Mouse (Mus musculus) ES-E14 (cell line): Measurements from ENCODE around the gene Trim63. TPM values are rescaled to one million over a fixed set of nuclear protein-coding genes. Genes with fewer than 3 reads are reported as not detected.

ENCODE experiments used
- DNase-seq: peaks from one replicate; pipeline ENCODE4 v3.0.0-alpha.2; 2013; ENCODE audit warnings: low read depth, low spot score
- H3K27ac ChIP-seq: 2 replicates; pipeline ENCODE4 v1.5.1; 2012; ENCODE audit warnings: low read depth, mild to moderate bottlenecking, low read length, moderate library complexity, mixed read lengths; ENCODE audit not compliant: poor library complexity, insufficient read depth, severe bottlenecking
- H3K36me3 ChIP-seq: 2 replicates; pipeline ENCODE4 v1.6.1; 2012; ENCODE audit warnings: mild to moderate bottlenecking, low read length, moderate library complexity, mixed read lengths; ENCODE audit not compliant: control insufficient read depth, poor library complexity, insufficient read depth, severe bottlenecking
- H3K4me1 ChIP-seq, 2 experiments: fragments of 150-350 bp in 1 of 2; sonication (generic) in 1 of 2; 2 replicates each; pipeline ENCODE4 v1.6.1; 2012; ENCODE audit warnings: low read length in 2 of 2, mild to moderate bottlenecking in 1 of 2, mixed read lengths in 1 of 2; ENCODE audit not compliant: control insufficient read depth in 2 of 2, insufficient read depth in 2 of 2, poor library complexity in 1 of 2
- H3K4me3 ChIP-seq, 2 experiments: fragments of 150-350 bp in 1 of 2; sonication (generic) in 1 of 2; 2 replicates each; pipeline ENCODE4 v1.5.1; 2012; ENCODE audit warnings: low read length in 2 of 2, low read depth in 1 of 2, mild to moderate bottlenecking in 1 of 2, mixed read lengths in 1 of 2; ENCODE audit not compliant: insufficient read depth in 1 of 2, poor library complexity in 1 of 2, severe bottlenecking in 1 of 2
- H3K9ac ChIP-seq: 2 replicates; pipeline ENCODE4 v1.6.1; 2012; ENCODE audit warnings: low read depth, mild to moderate bottlenecking, low read length, mixed read lengths; ENCODE audit not compliant: poor library complexity, insufficient read depth, severe bottlenecking
- H3K9me3 ChIP-seq: fragments of 150-350 bp; sonication (generic); 2 replicates; pipeline ENCODE4 v1.6.1; 2012; ENCODE audit warnings: low read depth, mild to moderate bottlenecking, low read length; ENCODE audit not compliant: control insufficient read depth, insufficient read depth
- CHD2 ChIP-seq: IDR thresholded peaks from 2 replicates; pipeline ENCODE4 v1.6.1; 2014; ENCODE audit warnings: mild to moderate bottlenecking, low read depth, low read length, inconsistent platforms
- HCFC1 ChIP-seq: IDR thresholded peaks from 2 replicates; pipeline ENCODE4 v1.6.1; 2012; ENCODE audit warnings: low read length, inconsistent platforms, borderline replicate concordance; ENCODE audit not compliant: insufficient read depth
- MAFK ChIP-seq: IDR thresholded peaks from 2 replicates; pipeline ENCODE4 v1.6.1; 2014; ENCODE audit warnings: mild to moderate bottlenecking, low read depth, low read length, inconsistent platforms; ENCODE audit not compliant: insufficient read depth
- ZC3H11A ChIP-seq: IDR thresholded peaks from 2 replicates; pipeline ENCODE4 v1.6.1; 2012; ENCODE audit warnings: low read depth, mild to moderate bottlenecking, inconsistent platforms, low read length, borderline replicate concordance
- ZNF384 ChIP-seq: IDR thresholded peaks from 2 replicates; pipeline ENCODE4 v1.6.1; 2012; ENCODE audit warnings: low read depth, low read length, inconsistent platforms
- in situ Hi-C, 2 experiments: fragments of 600-800 bp; cut with MboI; formaldehyde crosslinking; loops; one replicate each; pipeline ENCODE4 v1.15.1; 2025; ENCODE audit warnings: low sequenced_read_pairs in 2 of 2, inconsistent platforms in 1 of 2; ENCODE audit not compliant: unreplicated experiment in 2 of 2
- total RNA-seq: library from RNA; depleted of rRNA; stranded (reverse); fragments of 300-350 nt; gene quantifications from 2 replicates; pipeline ENCODE4 v1.2.3, GENCODE M21; 2012

The Trim63 gene
- total RNA-seq, 1 experiment: 3.5 TPM

GRCm38 (mm10) chr4:134306963-134307362 is 8.0 kb upstream of the Trim63 start:
- TF ChIP-seq ZC3H11A (no peak), CHD2 (no peak), ZNF384 (no peak), HCFC1 (no peak), MAFK (no peak)
- Histone ChIP-seq H3K4me3 (no peak overlapping the region), H3K9ac (no peak overlapping the region), H3K4me1 (peaks cover 4 to 8% of the 10 kb centered on the region in 2 experiments; a peak in 2 of 4 replicates), H3K36me3 (no peaks in the 10 kb centered on the region), H3K27ac (no peak overlapping the region), H3K9me3 (no peaks in the 10 kb centered on the region)
- DNase-seq: no peak
- in situ Hi-C loops: no loop called here

- no peak overlapping the region for H3K27ac ChIP-seq
- in situ Hi-C loops: no loop called here
- DNase-seq: no peak
- H3K4me1 ChIP-seq: peaks cover 4 to 6% of the 10 kb centered on the region in 2 experiments; a peak in 2 of 4 replicates
- H3K4me3 ChIP-seq: no peak overlapping the region
- no peaks in the 10 kb centered on the region for H3K9me3 ChIP-seq
- no peak overlapping the region for H3K9ac ChIP-seq
- no peaks in the 10 kb centered on the region for H3K36me3 ChIP-seq
- TF ChIP-seq ZC3H11A (no peak), MAFK (no peak), CHD2 (no peak), HCFC1 (no peak), ZNF384 (no peak)
These were observed 7.4 kb upstream of the Trim63 start for GRCm38 (mm10) chr4:134307367-134308072.

- H3K4me1 ChIP-seq: peaks cover 4 to 11% of the 10 kb centered on the region in 2 experiments; a peak in 3 of 4 replicates
- no peak overlapping the region for H3K4me3 ChIP-seq
- H3K9me3 ChIP-seq: no peaks in the 10 kb centered on the region
- H3K9ac ChIP-seq: no peak overlapping the region
- H3K36me3 ChIP-seq: no peaks in the 10 kb centered on the region
- H3K27ac ChIP-seq: no peak overlapping the region
- DNase-seq: no peak
- in situ Hi-C loops: no loop called here
- TF ChIP-seq HCFC1: no peak
- no peak for TF ChIP-seq MAFK
- TF ChIP-seq ZC3H11A: no peak
- TF ChIP-seq CHD2: no peak
- TF ChIP-seq ZNF384: no peak
These were observed 4.8 kb upstream of the Trim63 start for GRCm38 (mm10) chr4:134310106-134310505.

GRCm38 (mm10) chr4:134310656-134311055 is 4.3 kb upstream of the Trim63 start:
- no peak overlapping the region for H3K27ac ChIP-seq
- no peak for TF ChIP-seq ZNF384
- no peak for TF ChIP-seq HCFC1
- TF ChIP-seq MAFK: no peak
- no peak for TF ChIP-seq CHD2
- TF ChIP-seq ZC3H11A: no peak
- no peaks in the 10 kb centered on the region for H3K9me3 ChIP-seq
- peaks cover 4 to 13% of the 10 kb centered on the region in 2 experiments for H3K4me1 ChIP-seq
- no peak overlapping the region for H3K9ac ChIP-seq
- no peaks in the 10 kb centered on the region for H3K36me3 ChIP-seq
- DNase-seq: no peak
- no peak overlapping the region for H3K4me3 ChIP-seq
- in situ Hi-C loops: no loop called here
